Mouse (Mus musculus) cerebellum, adult 2 months (tissue): ENCODE measurements at regions not wholly inside any gene's neighbourhood (a gene's known extent, or its start where the extent isn't known, plus 50 kb on each side); places are given as distances from the start of the nearest gene placed in this dataset.

Experiments used
- CTCF ChIP-seq: fragments of 200-500 bp; IDR thresholded peaks from 2 replicates; pipeline ENCODE4 v1.5.1; 2011; ENCODE audit warnings: low read depth, mild to moderate bottlenecking, control low read depth, low read length, moderate library complexity, borderline replicate concordance; ENCODE audit not compliant: insufficient read depth
- POLR2A ChIP-seq: fragments of 200-500 bp; IDR thresholded peaks from 2 replicates; pipeline ENCODE4 v1.6.1; 2011; ENCODE audit warnings: low read length, control low read depth, borderline replicate concordance; ENCODE audit not compliant: insufficient read depth

DNA sequence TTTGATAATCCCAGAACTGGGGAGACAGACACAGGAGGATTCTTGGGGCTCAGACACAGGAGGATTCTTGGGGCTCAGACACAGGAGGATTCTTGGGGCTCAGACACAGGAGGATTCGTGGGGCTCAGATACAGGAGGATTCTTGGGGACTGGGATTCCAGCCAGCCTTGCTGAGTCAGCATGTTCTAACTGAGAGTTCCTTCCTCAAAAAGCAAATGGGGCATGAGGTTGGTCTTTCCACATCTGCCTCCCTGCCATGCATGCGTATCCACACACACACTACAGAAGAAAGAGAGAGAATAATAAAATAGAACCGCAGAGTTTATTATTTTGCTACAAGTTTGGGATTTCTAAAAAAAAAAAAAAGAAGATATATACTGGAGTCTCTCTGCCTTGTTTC is 218.8 kb upstream of the Cxcr4 start:
- TF ChIP-seq POLR2A (no peak), CTCF (no peak)
